Mouse (Mus musculus) forebrain, embryonic 14.5 days (tissue): Measurements from ENCODE around the gene Cacng2. TPM values are rescaled to one million over a fixed set of nuclear protein-coding genes. Genes with fewer than 3 reads are reported as not detected.
A peak's percentile ranks its signal among the peaks of the same experiment; 100 is the strongest.

Experiments
- ATAC-seq: fragments of 200-750 bp; cut with Nextera tagmentation; 2 replicates; pipeline ENCODE4 v1.8.0; 2017; ENCODE audit warnings: mild to moderate bottlenecking, moderate library complexity
- DNase-seq: peaks from one replicate; pipeline ENCODE4 v3.0.0-alpha.2; 2015; ENCODE audit warnings: low spot score
- H3K27ac ChIP-seq: fragments of 300-500 bp; sonication (generic); 2 replicates; pipeline ENCODE4 v1.5.1; 2014; ENCODE audit warnings: low read depth, mild to moderate bottlenecking, control low read depth, low read length, moderate library complexity
- H3K27me3 ChIP-seq: fragments of 300-500 bp; sonication (generic); replicated peaks from 2 replicates; pipeline ENCODE4 v1.6.1; 2014; ENCODE audit warnings: low read length, control low read depth, mixed read lengths; ENCODE audit not compliant: control insufficient read depth, insufficient read depth
- H3K36me3 ChIP-seq: fragments of 300-500 bp; sonication (generic); 2 replicates; pipeline ENCODE4 v1.6.1; 2014; ENCODE audit warnings: low read length, control low read depth; ENCODE audit not compliant: control insufficient read depth, insufficient read depth
- H3K4me1 ChIP-seq: fragments of 300-500 bp; sonication (generic); 2 replicates; pipeline ENCODE4 v1.6.1; 2014; ENCODE audit warnings: antibody characterized with exemption, low read length, control low read depth; ENCODE audit not compliant: control insufficient read depth, insufficient read depth
- H3K4me2 ChIP-seq: fragments of 300-500 bp; sonication (generic); 2 replicates; pipeline ENCODE4 v1.6.1; 2014; ENCODE audit warnings: mild to moderate bottlenecking, control low read depth, low read length
- H3K4me3 ChIP-seq: fragments of 300-500 bp; sonication (generic); 2 replicates; pipeline ENCODE4 v1.5.1; 2014; ENCODE audit warnings: low read depth, low read length, control low read depth
- H3K9ac ChIP-seq: fragments of 300-500 bp; sonication (generic); 2 replicates; pipeline ENCODE4 v1.6.1; 2014; ENCODE audit warnings: mild to moderate bottlenecking, low read length, control low read depth, moderate library complexity
- H3K9me3 ChIP-seq: fragments of 300-500 bp; sonication (generic); replicated peaks from 2 replicates; pipeline ENCODE4 v1.6.1; 2016; ENCODE audit warnings: low read length, control low read depth, mixed read lengths; ENCODE audit not compliant: control insufficient read depth
- WGBS: fragments of 180-500 bp; shearing (Covaris S2); extraction: QIAGEN DNeasy Blood & Tissue Kit; methylation state at CpG from one replicate; pipeline ENCODE4 v1.1.7; 2014; 5-methylcytosine and 5-hydroxymethylcytosine counted together
- polyA plus RNA-seq: library from polyadenylated mRNA; unstranded; fragments of >200 nt; fragmentation: Nextera tagmentation; extraction: Ambion mirVana; gene quantifications from 2 replicates; pipeline ENCODE4 v1.2.1, GENCODE M21; 2014

Gene Cacng2
- polyA plus RNA-seq, 1 experiment from 2014 or later: 4.7 TPM

- Histone ChIP-seq H3K27ac (no peak overlapping the region), H3K4me2 (peak overlapping the region; percentile 68), H3K36me3 (no peaks in the 10 kb centered on the region), H3K27me3 (peaks cover 4% of the 10 kb centered on the region; the same call in 1 of the 2 replicates), H3K9ac (no peak overlapping the region), H3K4me3 (peak overlapping the region; percentile 7; the same call in 1 of the 2 replicates), H3K4me1 (peaks cover 14% of the 10 kb centered on the region), H3K9me3 (no peaks in the 10 kb centered on the region)
- ATAC-seq (no peak), DNase-seq (peak; percentile 1)
- 63% methylated on average over 10 of the region's 10 CpGs for WGBS
Observed at GRCm38 (mm10) chr15:78116244-78116643, 3.6 kb downstream of the Cacng2 start.

DNA sequence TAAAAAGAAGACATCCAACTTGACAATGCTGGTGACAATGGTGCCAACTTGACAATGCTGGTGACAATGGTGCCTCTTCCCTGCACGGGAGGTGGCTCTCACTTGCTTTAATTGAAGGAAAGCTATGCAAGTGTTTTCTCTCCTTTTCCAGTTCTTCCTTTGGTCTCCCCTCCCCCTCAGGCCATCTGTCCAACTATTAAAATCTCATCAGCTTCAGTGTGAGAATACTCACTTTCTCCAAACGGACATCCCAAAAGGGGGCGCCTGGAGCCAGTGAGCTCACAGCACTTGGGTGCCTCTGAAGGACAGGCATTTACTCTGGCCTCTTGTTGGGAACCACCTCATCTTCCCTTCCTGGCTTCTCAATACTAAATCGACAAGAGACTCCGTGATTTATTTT lies 20.3 kb downstream of the Cacng2 start:
- ATAC-seq (no peak), DNase-seq (no peak)
- Histone ChIP-seq H3K9ac (no peak overlapping the region), H3K9me3 (no peaks in the 10 kb centered on the region), H3K27me3 (no peaks in the 10 kb centered on the region), H3K4me3 (no peak overlapping the region), H3K4me2 (no peak overlapping the region), H3K27ac (no peak overlapping the region), H3K36me3 (no peaks in the 10 kb centered on the region), H3K4me1 (no peaks in the 10 kb centered on the region)
- WGBS: 54% methylated on average over 5 of the region's 5 CpGs

- H3K9ac ChIP-seq: no peak overlapping the region
- no peaks in the 10 kb centered on the region for H3K36me3 ChIP-seq
Observed at GRCm38 (mm10) chr15:78096004-78096403, 23.8 kb downstream of the Cacng2 start.

DNA sequence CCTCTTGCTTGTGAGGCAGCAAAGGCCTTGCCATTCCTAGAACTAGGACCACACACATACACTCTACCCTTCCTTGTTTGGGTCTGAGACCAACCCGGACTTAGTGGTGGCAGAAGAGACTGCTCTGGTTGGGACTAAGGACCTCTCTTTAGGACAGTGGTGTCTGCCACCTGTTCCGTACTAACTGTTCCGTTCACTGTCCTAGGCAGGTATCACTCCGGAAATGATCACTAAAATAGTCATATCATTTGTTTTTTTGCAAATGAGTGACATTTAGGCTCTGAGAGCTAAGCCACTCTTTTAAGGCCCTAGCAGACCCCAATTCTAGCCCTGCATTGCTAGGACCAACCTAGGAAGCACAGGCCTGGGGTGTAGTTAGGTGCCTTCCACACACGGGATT lies 26.2 kb downstream of the Cacng2 start:
- no peak overlapping the region for H3K9ac ChIP-seq
- no peak overlapping the region for H3K4me2 ChIP-seq
- ATAC-seq: no peak
- no peak overlapping the region for H3K4me3 ChIP-seq
- no peaks in the 10 kb centered on the region for H3K36me3 ChIP-seq
- no peaks in the 10 kb centered on the region for H3K9me3 ChIP-seq
- 74% methylated on average over 5 of the region's 5 CpGs for WGBS
- no peaks in the 10 kb centered on the region for H3K4me1 ChIP-seq
- H3K27me3 ChIP-seq: no peaks in the 10 kb centered on the region
- no peak for DNase-seq
- H3K27ac ChIP-seq: no peak overlapping the region

More at GRCm38 (mm10) chr15:78096004-78096403, 23.8 kb downstream of the Cacng2 start:
- H3K27ac ChIP-seq: no peak overlapping the region
- H3K9me3 ChIP-seq: no peaks in the 10 kb centered on the region
- ATAC-seq (no peak), DNase-seq (no peak)
- H3K4me2 ChIP-seq: no peak overlapping the region
- WGBS: 88% methylated on average over 16 of the region's 16 CpGs
- H3K4me3 ChIP-seq: no peak overlapping the region
- H3K4me1 ChIP-seq: no peaks in the 10 kb centered on the region
- H3K27me3 ChIP-seq: no peaks in the 10 kb centered on the region

DNA sequence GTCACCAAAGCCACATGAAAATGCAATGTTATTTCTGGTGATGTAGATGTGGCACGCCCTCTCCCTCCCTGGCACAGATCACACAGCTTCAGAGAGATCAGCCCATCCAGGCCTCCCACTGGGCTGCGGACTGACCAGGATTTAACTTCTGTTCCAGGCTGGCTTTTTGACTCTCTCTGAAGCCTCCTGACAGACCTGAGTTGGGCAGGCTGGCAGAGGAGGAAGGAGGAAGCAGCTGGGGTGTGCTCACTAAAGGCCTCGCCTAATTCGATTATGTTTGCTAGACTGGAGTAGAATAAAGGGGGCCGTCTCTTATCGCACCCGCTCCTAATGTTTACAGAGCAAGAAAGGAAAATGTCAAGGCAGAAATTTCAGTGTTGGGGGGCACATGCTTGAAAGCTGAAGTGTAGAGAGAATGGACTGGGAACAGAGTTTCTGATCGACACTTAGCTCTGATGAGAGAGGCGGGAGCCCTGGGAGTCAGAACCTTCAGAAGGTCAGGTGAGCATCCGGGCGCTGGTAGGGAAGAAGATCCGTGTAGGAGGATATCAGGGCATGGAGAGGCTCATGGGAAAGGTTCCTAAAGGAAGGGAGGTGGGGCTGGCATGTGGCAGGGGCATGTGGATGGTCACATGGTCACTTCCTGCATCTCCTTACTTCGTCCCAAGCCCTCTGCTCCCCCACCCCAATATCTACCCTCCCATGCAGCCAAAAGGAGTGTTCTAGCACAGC lies 36.8 kb downstream of the Cacng2 start:
- H3K4me3 ChIP-seq: no peak overlapping the region
- no peaks in the 10 kb centered on the region for H3K4me1 ChIP-seq
- H3K4me2 ChIP-seq: no peak overlapping the region
- no peaks in the 10 kb centered on the region for H3K27me3 ChIP-seq
- no peak overlapping the region for H3K9ac ChIP-seq
- no peaks in the 10 kb centered on the region for H3K36me3 ChIP-seq
- H3K27ac ChIP-seq: no peak overlapping the region
- ATAC-seq (no peak), DNase-seq (no peak)
- WGBS: 14% methylated on average over 13 of the region's 13 CpGs
- no peaks in the 10 kb centered on the region for H3K9me3 ChIP-seq

DNA sequence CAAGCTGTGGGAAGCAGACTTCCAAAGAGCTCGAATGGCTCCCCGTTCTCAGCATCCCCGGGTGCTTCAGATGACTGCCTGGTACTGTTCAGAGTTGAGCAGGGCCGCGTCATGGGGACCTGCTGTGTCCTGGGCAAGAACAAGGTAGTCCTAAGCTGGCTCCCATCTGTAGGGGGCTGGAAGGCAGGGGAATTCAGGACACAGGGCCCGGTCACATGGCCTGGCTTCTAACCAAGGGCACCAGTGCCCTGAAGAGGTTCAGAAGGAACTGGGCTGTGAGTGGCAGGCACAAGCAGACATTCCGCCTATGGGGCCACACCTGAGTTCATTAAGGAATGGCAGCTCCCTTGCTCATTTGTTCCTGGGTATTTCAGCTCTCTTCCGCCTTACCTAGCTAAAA lies 37.7 kb downstream of the Cacng2 start:
- no peak overlapping the region for H3K9ac ChIP-seq
- no peak for DNase-seq
- H3K4me2 ChIP-seq: no peak overlapping the region
- H3K9me3 ChIP-seq: no peaks in the 10 kb centered on the region
- no peak overlapping the region for H3K4me3 ChIP-seq
- no peaks in the 10 kb centered on the region for H3K27me3 ChIP-seq
- H3K4me1 ChIP-seq: no peaks in the 10 kb centered on the region
- no peak for ATAC-seq
- H3K36me3 ChIP-seq: no peaks in the 10 kb centered on the region
- WGBS: 42% methylated on average over 8 of the region's 8 CpGs
- no peak overlapping the region for H3K27ac ChIP-seq

DNA sequence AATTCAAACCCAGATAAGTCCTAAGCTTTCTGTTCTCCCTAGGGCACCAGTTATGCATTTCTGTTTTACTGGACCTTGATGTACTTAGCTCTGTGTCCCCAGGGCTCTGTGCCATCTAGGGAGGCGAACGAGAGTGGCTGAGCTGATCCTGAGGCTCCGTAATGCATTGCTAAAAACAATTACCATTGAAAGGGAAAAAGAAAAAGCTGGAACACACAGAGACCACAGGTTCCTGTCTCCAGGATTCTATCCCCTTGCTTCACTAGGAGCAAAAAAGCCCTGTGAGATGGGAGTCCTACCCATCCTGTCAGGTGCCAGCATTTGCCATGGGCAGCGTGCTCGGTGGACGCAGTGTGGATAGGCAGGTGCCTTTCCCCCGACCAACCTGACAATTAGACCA lies 38.4 kb downstream of the Cacng2 start:
- no peak overlapping the region for H3K4me2 ChIP-seq
- H3K27ac ChIP-seq: no peak overlapping the region
- DNase-seq (no peak), ATAC-seq (no peak)
- no peaks in the 10 kb centered on the region for H3K9me3 ChIP-seq
- no peak overlapping the region for H3K9ac ChIP-seq
- H3K4me1 ChIP-seq: no peaks in the 10 kb centered on the region
- 78% methylated on average over 7 of the region's 7 CpGs for WGBS
- H3K4me3 ChIP-seq: no peak overlapping the region
- H3K27me3 ChIP-seq: no peaks in the 10 kb centered on the region
- H3K36me3 ChIP-seq: no peaks in the 10 kb centered on the region

DNA sequence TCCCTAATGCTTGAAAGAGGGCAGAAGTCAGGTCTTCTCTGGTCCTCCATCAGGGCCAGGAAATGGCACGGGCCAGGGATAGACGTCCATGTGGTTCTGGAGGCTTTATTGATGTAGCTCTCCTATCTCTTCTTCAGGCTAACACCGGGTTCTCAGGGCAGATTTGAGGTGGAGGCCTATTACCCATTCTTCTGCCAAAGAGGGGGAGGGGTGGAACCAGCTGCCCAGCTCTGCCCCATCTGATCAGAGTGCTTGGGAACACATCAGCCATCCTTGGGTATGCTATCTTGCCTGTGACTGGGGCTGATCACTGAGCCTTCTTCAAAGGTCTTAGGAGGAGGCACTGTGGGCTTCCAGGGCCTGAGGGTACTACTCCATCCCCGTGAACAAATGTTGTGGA lies 39.5 kb downstream of the Cacng2 start:
- H3K9ac ChIP-seq: no peak overlapping the region
- no peak overlapping the region for H3K27ac ChIP-seq
- no peak overlapping the region for H3K4me2 ChIP-seq
- DNase-seq: no peak
- no peak for ATAC-seq
- WGBS: 81% methylated on average over 4 of the region's 4 CpGs
- no peaks in the 10 kb centered on the region for H3K4me1 ChIP-seq
- no peaks in the 10 kb centered on the region for H3K9me3 ChIP-seq
- H3K36me3 ChIP-seq: no peaks in the 10 kb centered on the region
- no peaks in the 10 kb centered on the region for H3K27me3 ChIP-seq
- H3K4me3 ChIP-seq: no peak overlapping the region

GRCm38 (mm10) chr15:78078776-78079628 lies 40.8 kb downstream of the Cacng2 start:
- Histone ChIP-seq H3K9me3 (no peaks in the 10 kb centered on the region), H3K27me3 (no peaks in the 10 kb centered on the region), H3K36me3 (no peaks in the 10 kb centered on the region), H3K27ac (no peak overlapping the region), H3K4me3 (no peak overlapping the region), H3K9ac (no peak overlapping the region), H3K4me2 (no peak overlapping the region), H3K4me1 (no peaks in the 10 kb centered on the region)
- 65% methylated on average over 15 of the region's 15 CpGs for WGBS
- ATAC-seq: 0 out of 2 replicates have a peak, but pooled peaks have one; percentile 42
- no peak for DNase-seq
